Mouse (Mus musculus): ENCODE measurements around the gene Rhbdf1. TPM values are rescaled to one million over a fixed set of nuclear protein-coding genes. Genes with fewer than 3 reads are reported as not detected.

Rhbdf1 gene
- total and polyA plus RNA-seq, 3 experiments = 2.9 to 14.3 TPM; not detected in 1

GRCm38 (mm10) chr11:32247068-32247467, 25.0 kb upstream of the Rhbdf1 start (continued):
- no peak for TF ChIP-seq USF1 (IDR thresholded peaks at IDR 0.05; ENCODE audit: low read depth, low read length)
- no peak for TF ChIP-seq MYB (IDR thresholded peaks at IDR 0.05; ENCODE audit: low read depth, low read length)
- no peak for TF ChIP-seq CHD1 (IDR thresholded peaks at IDR 0.05; ENCODE audit: low read depth, low read length)
- TF ChIP-seq BHLHE40 (IDR thresholded peaks at IDR 0.05; ENCODE audit: borderline replicate concordance, low read depth, low read length) = no peak

- peak overlapping the region; percentile 40 for H3K9ac ChIP-seq (ENCODE audit: control insufficient read depth, low read depth, low read length, poor library complexity, severe bottlenecking)
- DNase-seq (ENCODE audit: low read depth, low spot score) = peak; percentile 95
- 0 out of 4 replicates have a peak overlapping the region, but pooled peaks of 1 of the 2 experiments have one; percentile 2 for H3K4me3 ChIP-seq (ENCODE audit: control insufficient read depth in 1 of 2, insufficient read depth in 1 of 2, low read depth in 2 of 2, low read length in 2 of 2)
- H3K36me3 ChIP-seq (ENCODE audit: control insufficient read depth in 1 of 2, insufficient read depth in 2 of 2, low read length in 2 of 2) = peaks cover 0 to 55% of the 10 kb centered on the region in 2 experiments; a peak in 2 of 4 replicates
- H3K9me3 ChIP-seq (replicated peaks; ENCODE audit: insufficient read depth, low read length) = no peaks in the 10 kb centered on the region
- peak overlapping the region; percentile 92 for H3K27ac ChIP-seq (ENCODE audit: control insufficient read depth, low read depth, low read length)
- H3K27me3 ChIP-seq (ENCODE audit: control insufficient read depth in 1 of 2, insufficient read depth in 2 of 2, low read length in 2 of 2) = no peaks in the 10 kb centered on the region
- peaks cover 32 to 57% of the 10 kb centered on the region in 2 experiments for H3K4me1 ChIP-seq (ENCODE audit: control insufficient read depth in 1 of 2, insufficient read depth in 2 of 2, low read length in 2 of 2)
- H3K79me2 ChIP-seq (ENCODE audit: control insufficient read depth, insufficient read depth, low read length, poor library complexity) = no peaks in the 10 kb centered on the region
- TF ChIP-seq POLR2AphosphoS5 (IDR thresholded peaks at IDR 0.05; ENCODE audit: borderline replicate concordance, low read depth, low read length) (no peak; the same call in 1 of the 2 replicates), NELFE (IDR thresholded peaks at IDR 0.05; ENCODE audit: low read depth, low read length) (no peak), RCOR1 (IDR thresholded peaks at IDR 0.05; ENCODE audit: low read depth, low read length) (peak; percentile 96), MAX (IDR thresholded peaks at IDR 0.05; ENCODE audit: low read length) (peak; percentile 47; the same call in 1 of the 2 replicates), MAFK (IDR thresholded peaks at IDR 0.05; ENCODE audit: borderline replicate concordance, low read depth, low read length) (peak; percentile 80; the same call in 1 of the 2 replicates), RAD21 (IDR thresholded peaks at IDR 0.05; ENCODE audit: low read depth, low read length) (no peak), TBP (IDR thresholded peaks at IDR 0.05; ENCODE audit: low read depth, low read length) (no peak), MEF2A (IDR thresholded peaks at IDR 0.05; ENCODE audit: extremely low read depth, insufficient replicate concordance, low read depth, low read length, poor library complexity, severe bottlenecking) (peak; percentile 43; the same call in 1 of the 2 replicates), ZC3H11A (IDR thresholded peaks at IDR 0.05; ENCODE audit: low read depth, low read length) (no peak), JUND (IDR thresholded peaks at IDR 0.05; ENCODE audit: low read depth, low read length) (peak; percentile 83; the same call in 1 of the 2 replicates), GABPA (IDR thresholded peaks at IDR 0.05; ENCODE audit: low read depth, low read length) (peak; percentile 68; the same call in 1 of the 2 replicates), BHLHE40 (IDR thresholded peaks at IDR 0.05; ENCODE audit: borderline replicate concordance, low read depth, low read length) (peak; percentile 66), ZNF384 (IDR thresholded peaks at IDR 0.05; ENCODE audit: low read depth, low read length) (peak; percentile 51), UBTF (IDR thresholded peaks at IDR 0.05; ENCODE audit: borderline replicate concordance, insufficient read depth, low read depth, low read length) (no peak), CHD1 (IDR thresholded peaks at IDR 0.05; ENCODE audit: low read depth, low read length) (no peak), ZMIZ1 (IDR thresholded peaks at IDR 0.05; ENCODE audit: low read depth, low read length) (peak; percentile 84), USF2 (IDR thresholded peaks at IDR 0.05; ENCODE audit: borderline replicate concordance in 1 of 2, insufficient read depth in 1 of 2, low read depth in 1 of 2, low read length in 2 of 2) (no peak), ETS1 (IDR thresholded peaks at IDR 0.05; ENCODE audit: low read depth, low read length) (peak; percentile 97), POLR2AphosphoS2 (IDR thresholded peaks at IDR 0.05; ENCODE audit: low read length) (peak; percentile 71; the same call in 1 of the 2 replicates), NRF1 (IDR thresholded peaks at IDR 0.05; ENCODE audit: insufficient read depth, low read depth, low read length, poor library complexity, severe bottlenecking) (no peak), SIN3A (IDR thresholded peaks at IDR 0.05; ENCODE audit: low read length) (peak; percentile 90), GATA1 (IDR thresholded peaks at IDR 0.05; ENCODE audit: low read depth, low read length) (peak; percentile 100), MYB (IDR thresholded peaks at IDR 0.05; ENCODE audit: low read depth, low read length) (peak; percentile 66; the same call in 1 of the 2 replicates), EP300 (IDR thresholded peaks at IDR 0.05; ENCODE audit: low read depth in 1 of 2, low read length in 2 of 2) (peak; percentile 100), SMC3 (IDR thresholded peaks at IDR 0.05; ENCODE audit: low read depth, low read length) (no peak), MYC (IDR thresholded peaks at IDR 0.05; ENCODE audit: low read depth, low read length) (no peak; the same call in none of the 2 replicates), KAT2A (conservative IDR thresholded peaks at IDR 0.05; ENCODE audit: low read depth, low read length) (peak; percentile 49; the same call in 1 of the 2 replicates), CHD2 (IDR thresholded peaks at IDR 0.05; ENCODE audit: low read length) (peak; percentile 40; the same call in 1 of the 2 replicates), TCF12 (IDR thresholded peaks at IDR 0.05; ENCODE audit: low read depth, low read length) (peak; percentile 100), HCFC1 (IDR thresholded peaks at IDR 0.05; ENCODE audit: low read depth, low read length) (peak; percentile 40; the same call in 1 of the 2 replicates), E2F4 (IDR thresholded peaks at IDR 0.05; ENCODE audit: borderline replicate concordance, low read depth, low read length) (no peak), USF1 (IDR thresholded peaks at IDR 0.05; ENCODE audit: low read depth, low read length) (no peak; the same call in 1 of the 2 replicates), MAZ (IDR thresholded peaks at IDR 0.05; ENCODE audit: low read depth, low read length) (peak; percentile 36)
These were observed 23.5 kb upstream of the Rhbdf1 start for GRCm38 (mm10) chr11:32245614-32246013.

Data from MEL (cell line).